Comparison of ENCODE assay signal across 8 mouse cellular contexts in genomic region chr3:109026991-109027470, GRCm38 (mm10). TPM values are rescaled to one million over a fixed set of nuclear protein-coding genes. Genes with fewer than 3 reads are reported as not detected.
DNase-seq lines count a peak whose midpoint lies in the region; ATAC-seq lines count a peak whose summit lies in the region.
"Had no signal": no experiment of that assay in that cellular context is flagged by ENCODE, and none has a peak within 500 bp of the region (broad histone marks: within the 10 kb centered on the region; RNA-seq: fewer than 3 reads in every experiment).

No protein-coding gene starts in this region.

- peak overlapping the region; percentile 81 for H3K9ac ChIP-seq in intestine, embryonic 15.5 days

- no peaks in the 10 kb centered on the region for H3K9me3 ChIP-seq in intestine, embryonic 15.5 days

- H3K36me3 ChIP-seq in intestine, embryonic 15.5 days, result no peaks in the 10 kb centered on the region

- peak overlapping the region; percentile 66 for H3K4me2 ChIP-seq in intestine, embryonic 15.5 days (replicated peaks)

- DNase-seq in CD4-positive, CD25-positive, alpha-beta regulatory T cell, adult 2 months (ENCODE audit: low read depth, low spot score), result peak; percentile 57
- peak; percentile 61 for DNase-seq in Muller cell, postnatal 12 days (ENCODE audit: inconsistent ontology term)
- DNase-seq in cerebellum, postnatal 14 days, result peak; percentile 54 to 60
- peak; percentile 60 for DNase-seq in gastrocnemius, postnatal 14 days
- DNase-seq in lung, postnatal 10 days, result peak; percentile 45
- peak; percentile 47 to 62 for DNase-seq in right cerebral cortex, postnatal 10 days (ENCODE audit: low spot score in 2 of 2)

- no peaks in the 10 kb centered on the region for H3K27me3 ChIP-seq in intestine, embryonic 15.5 days (replicated peaks)

- peaks cover 27% of the 10 kb centered on the region for H3K4me1 ChIP-seq in intestine, embryonic 15.5 days (replicated peaks)

- peak; percentile 86 for ATAC-seq in intestine, embryonic 15.5 days

- intact Hi-C loops in gastrocnemius, postnatal 14 days (cut with DNase I; ENCODE audit: low total_unique reads), result loop anchor here (5.0 kb wide), 1 partner anchor 35 kb away; no protein-coding TSS in a partner anchor

- H3K4me3 ChIP-seq in intestine, embryonic 15.5 days (replicated peaks), result peak overlapping the region; percentile 76

- peak overlapping the region; percentile 90 for H3K27ac ChIP-seq in intestine, embryonic 15.5 days

- WGBS in intestine, embryonic 15.5 days, result 0% methylated on average over 51 of the region's 51 CpGs

RNA-seq across cellular contexts. Expression of gene Fam102b, which starts 0.4 kb away (rescaled TPM):
- total RNA-seq in gastrocnemius, postnatal 14 days (2021), result 10 to 100 TPM; 11.7 to 18.5 TPM
- 10.5 and 11.8 TPM in 2 replicates for polyA plus RNA-seq in intestine, embryonic 15.5 days (2015; fragmentation: Nextera tagmentation; extraction: Ambion mirVana)

RNA-seq across cellular contexts. Expression of gene Slc25a54, which starts 53.2 kb away (rescaled TPM):
- not detected for total RNA-seq in gastrocnemius, postnatal 14 days (2021)
- polyA plus RNA-seq in intestine, embryonic 15.5 days (2015; fragmentation: Nextera tagmentation; extraction: Ambion mirVana), result not detected in 2 replicates
- total RNA-seq: gastrocnemius, postnatal 4 days had no signal

Comparison
In these comparisons a context has a peak if more than half of its experiments do, and no peak if none do; other contexts are left out.
1. Peak in every context shown above with its lines: DNase-seq, ATAC-seq, H3K4me3 ChIP-seq and H3K27ac ChIP-seq.